Mouse (Mus musculus): ENCODE data around the gene Ccdc146.

DNA sequence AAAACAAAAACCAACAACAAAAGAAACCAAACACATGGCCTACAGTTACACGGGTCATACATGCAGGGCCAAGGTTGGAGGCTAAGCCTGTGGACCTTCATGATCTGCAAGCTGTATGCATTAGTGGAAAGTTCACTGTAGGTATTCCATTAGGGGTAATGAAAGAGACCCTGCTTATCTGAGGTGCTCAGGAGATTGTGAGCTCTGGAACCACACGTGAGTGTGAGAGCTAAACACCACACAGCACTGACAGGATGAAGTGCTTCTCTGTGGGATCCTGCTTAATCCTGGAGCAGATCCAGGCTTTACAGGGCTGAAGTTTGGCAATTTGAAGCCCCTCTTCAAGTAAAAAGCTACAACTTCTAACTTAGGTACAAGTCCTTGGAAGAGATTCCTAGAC is 104.3 kb downstream of the Ccdc146 start:
- TF ChIP-seq POLR2A (IDR thresholded peaks at IDR 0.05; ENCODE audit: insufficient read depth, low read length) (no peak), CTCF (IDR thresholded peaks at IDR 0.05; ENCODE audit: low read depth, low read length) (no peak)

Data from ES-Bruce4 (cell line).